Mouse (Mus musculus): ENCODE data around the gene Cyp39a1. TPM values are rescaled to one million over a fixed set of nuclear protein-coding genes. Genes with fewer than 3 reads are reported as not detected.

The Cyp39a1 gene
- total RNA-seq, 2 experiments from 2014 or later = 2.0 to 2.3 TPM

DNA sequence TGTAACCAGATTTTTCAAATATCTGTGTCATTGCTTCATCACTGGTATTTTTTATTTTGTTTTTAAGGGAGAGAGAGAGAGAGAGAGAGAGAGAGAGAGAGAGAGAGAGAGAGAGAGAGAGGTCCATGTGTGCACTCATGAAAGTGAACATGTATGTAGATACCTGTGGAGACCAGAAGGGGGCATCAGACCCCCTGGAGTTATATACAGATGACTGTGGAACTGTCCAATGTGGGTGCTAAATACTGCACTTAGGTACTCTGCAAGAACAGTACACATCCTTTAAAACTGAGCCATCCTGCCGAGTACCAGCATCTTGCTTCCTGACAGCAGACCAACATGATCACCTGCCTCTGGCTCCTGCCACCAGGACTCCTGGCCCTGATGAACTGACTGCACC lies 9.0 kb downstream of the Cyp39a1 start:
- intact Hi-C loops (cut with DNase I) = no loop called here
- no peak for DNase-seq

DNA sequence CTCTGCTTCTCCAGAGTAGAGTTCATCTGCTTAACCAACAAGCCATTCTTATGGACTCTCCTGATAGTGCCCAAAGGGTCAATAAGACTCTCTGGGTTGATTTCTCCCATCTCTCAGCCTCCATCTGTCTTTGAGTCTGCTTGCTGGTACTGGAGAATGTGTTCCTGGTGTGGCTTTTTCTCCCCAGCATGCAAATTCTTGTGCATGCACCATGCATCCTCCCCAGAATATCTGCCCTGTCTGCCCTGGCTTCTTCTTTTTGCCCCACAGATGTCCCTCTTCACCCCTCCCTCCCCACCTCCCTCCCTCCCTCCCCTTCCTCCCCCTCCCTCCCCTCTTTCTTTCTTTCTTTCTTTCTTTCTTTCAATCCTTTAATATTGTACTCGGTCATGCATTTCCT lies 10.1 kb downstream of the Cyp39a1 start:
- intact Hi-C loops (cut with DNase I) = no loop called here

DNA sequence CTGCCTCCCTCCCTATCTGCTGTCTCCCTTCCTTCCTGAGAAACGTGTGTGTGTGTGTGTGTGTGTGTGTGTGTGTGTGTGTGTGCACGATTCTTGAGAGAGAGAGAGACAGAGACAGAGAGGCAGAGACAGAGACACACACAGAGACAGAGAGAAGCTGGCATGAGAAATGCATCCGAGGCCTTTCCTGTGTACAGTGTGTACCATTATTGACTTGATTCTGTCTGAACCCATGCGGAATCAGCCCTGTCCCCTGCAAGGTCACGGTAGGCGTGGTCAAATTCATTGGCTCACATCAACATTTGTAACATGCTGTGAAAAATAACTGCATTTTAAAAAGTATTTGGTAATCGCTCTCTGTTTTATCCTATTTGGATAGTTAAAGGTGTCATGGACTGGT lies 16.9 kb downstream of the Cyp39a1 start:
- DNase-seq = no peak
- intact Hi-C loops (cut with DNase I) = no loop called here

More for the DNA sequence above, 10.1 kb downstream of the Cyp39a1 start:
- no peak for DNase-seq

GRCm38 (mm10) chr17:43684638-43685037 lies 17.4 kb downstream of the Cyp39a1 start:
- intact Hi-C loops (cut with DNase I) = no loop called here
- no peak for DNase-seq

DNA sequence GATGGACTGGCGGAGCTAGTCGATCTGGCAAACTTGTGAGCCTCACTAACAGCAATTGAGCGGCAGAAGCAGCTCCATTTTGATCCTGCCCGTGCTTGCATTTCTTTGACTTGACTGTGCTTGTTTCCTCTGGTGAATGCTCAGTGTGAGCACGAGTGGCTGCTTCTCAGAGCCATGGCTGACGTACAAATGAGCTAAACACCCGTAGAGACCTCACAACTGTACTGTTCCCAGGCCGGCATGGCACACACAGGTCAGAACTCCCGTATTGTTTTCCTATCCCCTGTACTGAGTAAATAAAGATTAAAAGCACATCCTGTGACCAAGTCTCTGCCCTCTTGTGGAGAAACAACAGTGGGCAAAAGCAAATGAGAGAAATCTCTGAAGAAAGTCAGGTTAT lies 22.4 kb downstream of the Cyp39a1 start:
- no peak for DNase-seq
- intact Hi-C loops (cut with DNase I) = no loop called here

DNA sequence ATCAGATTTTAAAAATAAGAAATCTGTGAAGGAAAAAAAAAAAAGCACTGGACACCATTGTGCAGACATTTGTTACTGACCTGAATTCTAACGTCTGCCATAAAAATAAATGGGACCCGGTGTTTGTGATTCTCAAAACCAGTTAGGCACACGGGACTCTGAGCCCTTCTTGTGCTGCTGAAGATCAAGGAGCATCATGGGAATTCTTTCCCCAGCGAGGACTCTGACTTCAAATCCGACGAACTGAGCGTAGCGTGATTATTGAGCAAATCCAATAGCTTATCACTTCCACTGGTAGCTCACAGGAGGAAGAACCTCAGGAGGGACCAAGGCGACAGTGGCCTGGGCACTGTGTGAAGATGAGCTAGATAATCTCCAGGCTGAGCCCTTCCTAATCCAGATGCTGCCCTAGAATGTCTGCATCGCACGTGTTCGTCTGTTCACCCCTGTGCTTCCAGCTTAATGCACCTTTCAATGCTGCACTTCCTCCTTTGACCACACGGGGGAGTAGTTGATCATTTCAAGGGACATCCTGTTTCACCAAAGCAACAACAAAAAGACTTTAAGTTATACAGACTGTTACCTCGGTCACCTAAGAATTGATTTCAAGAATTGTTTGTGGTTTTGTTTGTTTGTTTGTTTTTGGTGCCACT lies 31.9 kb downstream of the Cyp39a1 start:
- intact Hi-C loops (cut with DNase I) = loop anchor here (2.0 to 5.0 kb wide), 2 partner anchors 103 to 170 kb away; partner anchors contain the start of gene Rcan2
- peak; percentile 73 for DNase-seq

- DNase-seq = peak; percentile 66
- intact Hi-C loops (cut with DNase I) = no loop called here
These were observed 33.8 kb downstream of the Cyp39a1 start for GRCm38 (mm10) chr17:43701060-43701459.

GRCm38 (mm10) chr17:43704216-43704930 lies 37.1 kb downstream of the Cyp39a1 start:
- intact Hi-C loops (cut with DNase I) = no loop called here
- no peak for DNase-seq

DNA sequence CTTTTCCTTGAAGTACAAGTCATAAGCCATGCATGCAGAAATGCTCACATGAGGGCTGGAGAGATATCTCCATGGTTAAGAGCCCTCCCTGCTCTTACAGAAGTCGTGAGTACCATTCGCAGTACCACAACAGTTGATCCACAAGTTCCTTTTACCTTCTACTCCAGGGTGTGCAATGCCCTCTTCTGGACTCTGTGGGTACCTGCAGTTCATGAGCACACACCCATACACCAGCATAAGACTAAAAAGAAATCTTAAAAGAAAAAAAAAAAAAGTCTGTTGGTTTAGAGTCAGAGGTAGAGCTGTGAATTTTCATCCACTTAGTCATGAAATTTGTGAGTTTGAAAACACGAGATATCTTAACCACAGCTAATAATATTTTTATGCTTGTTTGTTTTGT lies 39.5 kb downstream of the Cyp39a1 start:
- intact Hi-C loops (cut with DNase I) = no loop called here
- no peak for DNase-seq

DNA sequence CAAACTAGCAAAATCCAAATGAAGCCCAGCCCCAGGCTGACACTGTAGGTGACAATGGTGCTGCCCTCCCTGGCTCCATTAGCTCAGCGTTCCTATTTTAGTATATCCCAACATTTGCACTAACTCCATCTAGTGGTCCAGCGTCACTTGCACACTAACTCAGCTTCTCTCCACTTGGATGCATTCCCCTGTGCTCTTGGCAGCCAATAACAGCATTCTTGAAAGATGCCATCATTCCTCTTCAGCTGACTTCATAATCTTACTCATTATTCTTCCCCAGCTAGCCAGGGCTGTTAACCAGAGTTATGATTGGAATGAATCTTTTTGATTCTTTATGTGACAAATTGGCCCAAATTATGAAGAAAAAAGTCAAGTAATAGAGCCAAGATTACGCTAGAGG lies 40.0 kb downstream of the Cyp39a1 start:
- DNase-seq = no peak
- intact Hi-C loops (cut with DNase I) = no loop called here

GRCm38 (mm10) chr17:43711557-43712352 lies 44.5 kb downstream of the Cyp39a1 start:
- DNase-seq = no peak
- intact Hi-C loops (cut with DNase I) = no loop called here

- intact Hi-C loops (cut with DNase I) = no loop called here
- DNase-seq = no peak
These were observed 47.0 kb downstream of the Cyp39a1 start for GRCm38 (mm10) chr17:43714191-43714590.

- DNase-seq = no peak
- intact Hi-C loops (cut with DNase I) = no loop called here
These were observed 49.4 kb downstream of the Cyp39a1 start for GRCm38 (mm10) chr17:43716601-43717000.

GRCm38 (mm10) chr17:43719401-43719800 lies 52.2 kb downstream of the Cyp39a1 start:
- no peak for DNase-seq
- intact Hi-C loops (cut with DNase I) = no loop called here

- intact Hi-C loops (cut with DNase I) = no loop called here
- DNase-seq = no peak
These were observed 57.3 kb downstream of the Cyp39a1 start for GRCm38 (mm10) chr17:43724480-43724879.

DNA sequence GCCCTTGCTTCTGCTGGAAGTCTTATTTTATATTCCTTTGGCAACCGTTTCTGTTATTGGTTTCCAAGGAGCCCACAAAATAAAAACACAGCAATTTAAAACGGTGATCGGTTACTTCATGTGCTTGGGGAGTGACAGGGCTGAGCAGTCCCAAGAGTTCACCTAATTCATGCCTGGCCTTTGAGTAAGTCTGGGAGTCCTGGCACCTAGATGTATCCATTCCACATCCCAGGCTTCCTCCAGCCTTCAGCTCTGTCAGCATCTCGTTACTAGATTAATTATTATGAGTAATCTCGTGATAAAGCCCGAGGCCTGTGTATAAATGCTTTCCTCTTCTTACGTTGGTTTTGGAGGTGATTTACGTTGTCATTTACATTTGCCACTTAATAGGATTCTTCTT lies 64.1 kb downstream of the Cyp39a1 start:
- intact Hi-C loops (cut with DNase I) = no loop called here
- DNase-seq = no peak

GRCm38 (mm10) chr17:43731976-43732375 lies 64.8 kb downstream of the Cyp39a1 start:
- intact Hi-C loops (cut with DNase I) = no loop called here
- DNase-seq = no peak

DNA sequence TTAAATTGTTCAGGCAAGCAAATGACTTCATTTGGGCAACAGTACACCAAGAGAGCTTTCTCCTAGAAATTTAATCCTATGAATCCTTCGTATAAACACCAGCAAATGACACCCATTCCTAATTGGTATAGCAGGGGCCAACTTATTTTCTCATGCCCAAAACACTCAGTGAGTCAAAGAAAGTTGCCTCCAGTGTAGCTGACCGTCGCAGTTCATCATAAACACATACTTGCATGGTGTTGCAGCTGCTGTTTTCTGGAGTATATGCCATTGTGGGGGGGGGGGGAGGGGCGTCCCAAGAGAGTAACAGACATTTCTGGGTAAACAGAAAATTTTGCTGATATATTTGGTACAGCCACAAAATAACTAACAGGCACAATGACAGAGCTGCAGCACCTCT lies 67.0 kb downstream of the Cyp39a1 start:
- DNase-seq = no peak
- intact Hi-C loops (cut with DNase I) = no loop called here

DNA sequence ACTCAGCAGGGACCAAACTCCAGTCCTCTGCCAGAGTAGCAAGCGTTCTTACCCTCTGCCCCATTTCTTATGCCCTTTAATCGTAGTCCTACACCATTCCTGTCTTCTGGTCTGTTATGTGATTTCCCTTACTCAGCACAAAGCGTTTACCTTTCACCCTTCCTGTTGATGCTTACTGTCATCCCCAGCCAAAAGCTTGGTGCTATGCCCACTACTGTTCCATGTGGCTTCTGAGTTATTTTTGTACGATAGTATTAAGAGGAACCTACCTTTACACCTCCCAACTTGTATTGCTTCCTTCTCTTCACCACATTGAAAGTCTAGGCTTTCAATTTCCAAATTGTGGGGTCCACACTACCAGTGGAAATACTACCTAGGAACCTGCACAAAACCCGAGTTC lies 76.7 kb downstream of the Cyp39a1 start:
- no peak for DNase-seq
- intact Hi-C loops (cut with DNase I) = no loop called here

DNA sequence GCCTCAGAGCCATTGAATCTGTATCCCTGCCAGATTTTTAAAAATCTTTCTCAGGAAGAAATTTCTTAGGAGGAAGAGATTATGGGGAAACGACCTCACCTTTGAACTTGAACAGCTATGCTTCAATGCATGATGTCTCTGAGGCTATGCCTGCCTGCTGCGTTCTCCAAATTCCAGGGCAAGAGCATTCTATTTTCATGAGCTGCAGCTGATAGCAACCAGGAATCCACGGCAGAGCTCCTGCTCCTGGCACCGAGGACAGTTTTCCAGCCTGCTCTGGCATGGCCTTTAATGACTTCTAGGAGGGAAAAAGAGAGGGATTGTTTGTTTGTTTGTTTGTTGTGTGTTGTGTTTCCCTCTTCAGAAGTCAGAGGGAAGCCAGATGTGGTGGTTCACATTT lies 77.2 kb downstream of the Cyp39a1 start:
- no peak for DNase-seq
- intact Hi-C loops (cut with DNase I) = no loop called here

GRCm38 (mm10) chr17:43751146-43751545 lies 83.9 kb downstream of the Cyp39a1 start:
- intact Hi-C loops (cut with DNase I) = no loop called here
- DNase-seq = no peak

DNA sequence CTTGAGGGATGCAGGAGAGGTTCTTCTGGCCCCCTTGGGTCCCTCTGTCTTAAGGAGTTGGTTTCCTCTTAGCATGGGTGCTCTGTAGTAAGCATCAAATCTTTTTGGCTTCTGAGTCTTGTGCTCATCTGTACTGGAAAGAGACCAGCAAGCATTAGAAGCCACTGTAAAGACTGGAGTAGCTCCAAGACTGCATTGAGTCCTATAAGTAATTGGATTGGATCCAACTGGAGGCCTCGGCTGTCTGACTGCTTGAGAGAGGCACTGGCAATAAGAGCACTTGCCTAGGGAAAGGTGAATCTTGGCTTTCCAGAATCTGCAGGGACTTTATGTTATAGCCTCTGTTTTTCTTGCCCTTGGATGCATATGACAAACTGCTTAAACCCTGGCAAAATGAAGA lies 85.6 kb downstream of the Cyp39a1 start:
- intact Hi-C loops (cut with DNase I) = no loop called here
- DNase-seq = no peak

All from left cerebral cortex, postnatal 4 days (tissue).